Mouse (Mus musculus): ENCODE measurements around the gene Bhlha9. TPM values are rescaled to one million over a fixed set of nuclear protein-coding genes. Genes with fewer than 3 reads are reported as not detected.

Bhlha9 gene
- polyA plus RNA-seq, 1 experiment from 2014 or later, result not detected

- WGBS, result 29% methylated on average over 2 of the region's 2 CpGs
- ATAC-seq, result peak; percentile 28; the same call in 1 of the 2 replicates
Measured at GRCm38 (mm10) chr11:76630023-76630422, 42.2 kb upstream of the Bhlha9 start.

GRCm38 (mm10) chr11:76630487-76630886 lies 41.8 kb upstream of the Bhlha9 start:
- ATAC-seq (peak; percentile 25; the same call in 1 of the 2 replicates), DNase-seq (ENCODE audit: low spot score) (peak; percentile 68)
- Histone ChIP-seq H3K36me3 (ENCODE audit: insufficient read depth, low read length) (no peaks in the 10 kb centered on the region), H3K4me3 (ENCODE audit: low read depth, low read length) (no peak overlapping the region), H3K4me2 (replicated peaks; ENCODE audit: low read depth, low read length) (no peak overlapping the region), H3K4me1 (ENCODE audit: insufficient read depth, low read depth, low read length) (no peaks in the 10 kb centered on the region), H3K9me3 (ENCODE audit: low read length) (no peaks in the 10 kb centered on the region), H3K27me3 (replicated peaks; ENCODE audit: insufficient read depth, low read length) (no peaks in the 10 kb centered on the region), H3K27ac (ENCODE audit: low read length) (no peak overlapping the region), H3K9ac (replicated peaks; ENCODE audit: low read depth) (no peak overlapping the region)
- no peak for TF ChIP-seq EP300 (IDR thresholded peaks at IDR 0.05)
- no peak for TF ChIP-seq CTCF (IDR thresholded peaks at IDR 0.05)
- 47% methylated on average over 5 of the region's 5 CpGs for WGBS

More at GRCm38 (mm10) chr11:76630023-76630422, 42.2 kb upstream of the Bhlha9 start:
- no peak for TF ChIP-seq EP300 (IDR thresholded peaks at IDR 0.05)
- no peak for TF ChIP-seq CTCF (IDR thresholded peaks at IDR 0.05)
- no peak overlapping the region for H3K27ac ChIP-seq (ENCODE audit: low read length)
- H3K4me2 ChIP-seq (replicated peaks; ENCODE audit: low read depth, low read length), result no peak overlapping the region
- no peak overlapping the region for H3K4me3 ChIP-seq (ENCODE audit: low read depth, low read length)
- no peaks in the 10 kb centered on the region for H3K36me3 ChIP-seq (ENCODE audit: insufficient read depth, low read length)
- DNase-seq (ENCODE audit: low spot score), result no peak
- H3K9me3 ChIP-seq (ENCODE audit: low read length), result no peaks in the 10 kb centered on the region
- no peaks in the 10 kb centered on the region for H3K27me3 ChIP-seq (replicated peaks; ENCODE audit: insufficient read depth, low read length)
- no peak overlapping the region for H3K9ac ChIP-seq (replicated peaks; ENCODE audit: low read depth)
- H3K4me1 ChIP-seq (ENCODE audit: insufficient read depth, low read depth, low read length), result no peaks in the 10 kb centered on the region

GRCm38 (mm10) chr11:76639269-76639985 lies 32.8 kb upstream of the Bhlha9 start:
- no peak overlapping the region for H3K4me2 ChIP-seq (replicated peaks; ENCODE audit: low read depth, low read length)
- H3K27me3 ChIP-seq (replicated peaks; ENCODE audit: insufficient read depth, low read length), result no peaks in the 10 kb centered on the region
- no peak for DNase-seq (ENCODE audit: low spot score)
- H3K9ac ChIP-seq (replicated peaks; ENCODE audit: low read depth), result no peak overlapping the region
- no peak overlapping the region for H3K4me3 ChIP-seq (ENCODE audit: low read depth, low read length)
- no peaks in the 10 kb centered on the region for H3K9me3 ChIP-seq (ENCODE audit: low read length)
- H3K4me1 ChIP-seq (ENCODE audit: insufficient read depth, low read depth, low read length), result no peaks in the 10 kb centered on the region
- ATAC-seq, result no peak
- no peak overlapping the region for H3K27ac ChIP-seq (ENCODE audit: low read length)
- TF ChIP-seq EP300 (IDR thresholded peaks at IDR 0.05) (no peak), CTCF (IDR thresholded peaks at IDR 0.05) (no peak)
- H3K36me3 ChIP-seq (ENCODE audit: insufficient read depth, low read length), result no peaks in the 10 kb centered on the region
- 72% methylated on average over 17 of the region's 17 CpGs for WGBS

- no peak for TF ChIP-seq CTCF (IDR thresholded peaks at IDR 0.05)
- no peak for TF ChIP-seq EP300 (IDR thresholded peaks at IDR 0.05)
- ATAC-seq, result no peak
- Histone ChIP-seq H3K27me3 (replicated peaks; ENCODE audit: insufficient read depth, low read length) (no peaks in the 10 kb centered on the region), H3K4me2 (replicated peaks; ENCODE audit: low read depth, low read length) (no peak overlapping the region), H3K9ac (replicated peaks; ENCODE audit: low read depth) (no peak overlapping the region), H3K9me3 (ENCODE audit: low read length) (no peaks in the 10 kb centered on the region), H3K4me3 (ENCODE audit: low read depth, low read length) (no peak overlapping the region), H3K36me3 (ENCODE audit: insufficient read depth, low read length) (no peaks in the 10 kb centered on the region), H3K4me1 (ENCODE audit: insufficient read depth, low read depth, low read length) (no peaks in the 10 kb centered on the region), H3K27ac (ENCODE audit: low read length) (no peak overlapping the region)
- WGBS, result 64% methylated on average over 4 of the region's 4 CpGs
- DNase-seq (ENCODE audit: low spot score), result no peak
Measured at GRCm38 (mm10) chr11:76640231-76640630, 32.0 kb upstream of the Bhlha9 start.

- 82% methylated on average over 6 of the region's 6 CpGs for WGBS
Measured at GRCm38 (mm10) chr11:76644257-76644656, 28.0 kb upstream of the Bhlha9 start.

GRCm38 (mm10) chr11:76645036-76645435 lies 27.2 kb upstream of the Bhlha9 start:
- DNase-seq (ENCODE audit: low spot score), result no peak
- H3K9me3 ChIP-seq (ENCODE audit: low read length), result no peaks in the 10 kb centered on the region
- no peaks in the 10 kb centered on the region for H3K27me3 ChIP-seq (replicated peaks; ENCODE audit: insufficient read depth, low read length)
- no peak overlapping the region for H3K27ac ChIP-seq (ENCODE audit: low read length)
- H3K36me3 ChIP-seq (ENCODE audit: insufficient read depth, low read length), result no peaks in the 10 kb centered on the region
- no peak overlapping the region for H3K4me2 ChIP-seq (replicated peaks; ENCODE audit: low read depth, low read length)
- no peak overlapping the region for H3K9ac ChIP-seq (replicated peaks; ENCODE audit: low read depth)
- no peak overlapping the region for H3K4me3 ChIP-seq (ENCODE audit: low read depth, low read length)
- no peaks in the 10 kb centered on the region for H3K4me1 ChIP-seq (ENCODE audit: insufficient read depth, low read depth, low read length)
- no peak for TF ChIP-seq CTCF (IDR thresholded peaks at IDR 0.05)
- no peak for TF ChIP-seq EP300 (IDR thresholded peaks at IDR 0.05)
- ATAC-seq, result no peak
- WGBS, result 68% methylated on average over 9 of the region's 9 CpGs

More at GRCm38 (mm10) chr11:76644257-76644656, 28.0 kb upstream of the Bhlha9 start:
- ATAC-seq, result no peak
- Histone ChIP-seq H3K27ac (ENCODE audit: low read length) (no peak overlapping the region), H3K4me3 (ENCODE audit: low read depth, low read length) (no peak overlapping the region), H3K9me3 (ENCODE audit: low read length) (no peaks in the 10 kb centered on the region), H3K27me3 (replicated peaks; ENCODE audit: insufficient read depth, low read length) (no peaks in the 10 kb centered on the region), H3K4me1 (ENCODE audit: insufficient read depth, low read depth, low read length) (no peaks in the 10 kb centered on the region), H3K36me3 (ENCODE audit: insufficient read depth, low read length) (no peaks in the 10 kb centered on the region), H3K4me2 (replicated peaks; ENCODE audit: low read depth, low read length) (no peak overlapping the region), H3K9ac (replicated peaks; ENCODE audit: low read depth) (no peak overlapping the region)
- DNase-seq (ENCODE audit: low spot score), result no peak
- no peak for TF ChIP-seq CTCF (IDR thresholded peaks at IDR 0.05)
- no peak for TF ChIP-seq EP300 (IDR thresholded peaks at IDR 0.05)
